Mouse (Mus musculus): ENCODE measurements around the gene Bach2. TPM values are rescaled to one million over a fixed set of nuclear protein-coding genes. Genes with fewer than 3 reads are reported as not detected.
A peak's percentile ranks its signal among the peaks of the same experiment; 100 is the strongest.

The Bach2 gene
- polyA plus RNA-seq, 1 experiment from 2014 or later: 4.8 TPM

DNA sequence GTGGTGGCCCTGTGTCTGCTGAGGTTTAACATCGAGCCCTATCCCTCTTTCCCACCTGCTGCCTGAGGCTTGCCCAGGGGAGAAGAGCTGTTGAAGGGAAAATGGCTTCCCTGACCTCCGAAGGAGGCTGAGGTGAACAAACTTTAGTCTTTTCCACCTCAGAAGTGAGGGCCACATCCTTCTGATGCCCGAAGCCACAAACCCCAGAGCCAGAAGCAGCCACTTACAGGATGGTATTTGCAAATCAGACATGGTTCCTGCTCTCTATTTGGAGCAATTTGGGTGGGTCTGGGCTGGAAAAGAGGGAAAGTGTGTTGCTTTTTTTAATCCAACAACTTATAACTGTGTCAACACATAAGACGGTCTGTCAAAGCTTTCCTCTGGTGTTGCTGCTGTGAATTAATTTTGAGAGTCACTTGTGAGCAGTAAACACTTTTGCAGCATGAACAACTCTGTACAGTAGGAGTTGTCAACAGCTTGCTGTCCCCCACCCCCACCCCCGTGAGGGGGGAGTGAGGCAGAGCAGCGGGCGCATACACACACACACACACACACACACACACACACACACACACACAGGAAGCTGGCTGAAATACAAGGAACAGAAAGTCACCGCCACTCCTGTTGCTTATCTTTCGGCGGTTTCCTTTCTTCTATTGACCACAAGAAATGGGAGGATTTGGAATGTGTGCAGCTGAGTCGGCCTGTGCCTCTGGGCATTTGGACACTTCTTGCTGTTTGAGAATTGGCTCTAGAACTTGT, 149.1 kb downstream of the Bach2 start:
- Histone ChIP-seq H3K27ac (ENCODE audit: low read depth, low read length) (no peak overlapping the region), H3K9me3 (ENCODE audit: control insufficient read depth, low read length) (no peaks in the 10 kb centered on the region), H3K4me1 (replicated peaks; ENCODE audit: control insufficient read depth, insufficient read depth, low read length) (peaks cover 16% of the 10 kb centered on the region), H3K4me2 (peak overlapping the region; percentile 14; the same call in 1 of the 2 replicates), H3K4me3 (ENCODE audit: low read depth, low read length) (no peak overlapping the region), H3K9ac (ENCODE audit: low read depth, low read length) (no peak overlapping the region), H3K27me3 (replicated peaks; ENCODE audit: control insufficient read depth, insufficient read depth, low read length) (no peaks in the 10 kb centered on the region), H3K36me3 (ENCODE audit: control insufficient read depth, insufficient read depth, low read length) (no peaks in the 10 kb centered on the region)
- no peak for DNase-seq (ENCODE audit: low spot score)
- no peak for ATAC-seq (replicated peaks; ENCODE audit: low FRiP score)
- WGBS: 27% methylated on average over 11 of the region's 11 CpGs

DNA sequence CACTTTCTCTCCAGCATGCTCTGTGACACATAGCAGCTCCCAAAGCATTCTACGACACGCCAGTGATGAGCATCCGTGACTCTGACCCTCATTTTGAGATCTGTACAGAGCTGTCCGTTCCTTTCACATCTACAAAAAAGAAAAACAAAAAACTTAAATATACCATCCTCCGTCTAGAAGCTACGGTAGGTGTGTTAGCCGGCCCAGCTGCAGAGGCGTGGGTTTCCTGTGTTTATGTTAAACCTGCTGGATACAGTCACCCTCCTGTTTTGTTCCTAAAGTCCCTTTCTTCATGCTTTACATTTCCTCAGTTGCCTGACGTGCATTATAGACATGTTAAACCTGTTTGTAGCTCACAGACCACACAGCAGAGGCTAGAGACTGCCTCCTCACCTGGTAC, 150.0 kb downstream of the Bach2 start:
- Histone ChIP-seq H3K4me2 (no peak overlapping the region), H3K36me3 (ENCODE audit: control insufficient read depth, insufficient read depth, low read length) (no peaks in the 10 kb centered on the region), H3K9me3 (ENCODE audit: control insufficient read depth, low read length) (no peaks in the 10 kb centered on the region), H3K9ac (ENCODE audit: low read depth, low read length) (no peak overlapping the region), H3K4me1 (replicated peaks; ENCODE audit: control insufficient read depth, insufficient read depth, low read length) (peaks cover 16% of the 10 kb centered on the region), H3K27me3 (replicated peaks; ENCODE audit: control insufficient read depth, insufficient read depth, low read length) (no peaks in the 10 kb centered on the region), H3K27ac (ENCODE audit: low read depth, low read length) (no peak overlapping the region), H3K4me3 (ENCODE audit: low read depth, low read length) (no peak overlapping the region)
- ATAC-seq (replicated peaks; ENCODE audit: low FRiP score) (no peak), DNase-seq (ENCODE audit: low spot score) (no peak)
- WGBS: 68% methylated on average over 9 of the region's 9 CpGs

DNA sequence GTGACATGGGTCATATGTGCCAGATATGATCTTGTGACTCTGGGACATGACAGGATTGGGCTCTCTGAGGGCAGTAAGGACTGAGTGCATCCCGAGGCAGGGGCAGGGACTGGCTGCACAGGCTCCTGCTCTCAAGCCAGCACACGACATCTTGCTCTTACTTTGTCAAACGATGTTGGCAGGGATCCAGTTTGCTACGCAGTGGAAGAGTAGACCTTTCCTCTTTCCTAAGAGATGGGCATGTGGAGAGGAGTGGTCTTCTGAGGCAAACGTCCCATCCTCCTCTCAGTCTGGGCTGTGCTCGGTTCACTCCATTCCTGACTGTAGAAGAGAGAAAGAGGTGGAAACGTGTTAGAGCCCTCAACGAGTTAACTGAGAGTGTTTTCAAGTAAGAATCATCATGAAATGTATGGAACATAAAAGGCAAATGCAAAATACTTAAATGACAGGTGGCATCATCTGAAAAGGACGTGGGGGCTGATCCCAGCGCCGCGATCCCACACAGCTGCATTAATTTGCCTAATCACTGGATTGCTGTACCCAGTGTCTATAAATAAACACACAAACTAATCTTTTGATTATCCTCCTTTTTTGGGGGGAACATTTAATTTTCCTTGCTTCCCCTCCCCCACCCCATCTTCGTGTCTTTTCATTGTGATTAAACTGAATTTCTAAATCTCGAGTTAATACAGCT, 150.7 kb downstream of the Bach2 start:
- H3K4me3 ChIP-seq (ENCODE audit: low read depth, low read length): no peak overlapping the region
- no peaks in the 10 kb centered on the region for H3K36me3 ChIP-seq (ENCODE audit: control insufficient read depth, insufficient read depth, low read length)
- no peak overlapping the region for H3K27ac ChIP-seq (ENCODE audit: low read depth, low read length)
- peaks cover 16% of the 10 kb centered on the region for H3K4me1 ChIP-seq (replicated peaks; ENCODE audit: control insufficient read depth, insufficient read depth, low read length)
- no peak overlapping the region for H3K9ac ChIP-seq (ENCODE audit: low read depth, low read length)
- H3K9me3 ChIP-seq (ENCODE audit: control insufficient read depth, low read length): no peaks in the 10 kb centered on the region
- no peak for DNase-seq (ENCODE audit: low spot score)
- WGBS: 67% methylated on average over 14 of the region's 14 CpGs
- no peak for ATAC-seq (replicated peaks; ENCODE audit: low FRiP score)
- H3K27me3 ChIP-seq (replicated peaks; ENCODE audit: control insufficient read depth, insufficient read depth, low read length): no peaks in the 10 kb centered on the region
- H3K4me2 ChIP-seq: no peak overlapping the region

DNA sequence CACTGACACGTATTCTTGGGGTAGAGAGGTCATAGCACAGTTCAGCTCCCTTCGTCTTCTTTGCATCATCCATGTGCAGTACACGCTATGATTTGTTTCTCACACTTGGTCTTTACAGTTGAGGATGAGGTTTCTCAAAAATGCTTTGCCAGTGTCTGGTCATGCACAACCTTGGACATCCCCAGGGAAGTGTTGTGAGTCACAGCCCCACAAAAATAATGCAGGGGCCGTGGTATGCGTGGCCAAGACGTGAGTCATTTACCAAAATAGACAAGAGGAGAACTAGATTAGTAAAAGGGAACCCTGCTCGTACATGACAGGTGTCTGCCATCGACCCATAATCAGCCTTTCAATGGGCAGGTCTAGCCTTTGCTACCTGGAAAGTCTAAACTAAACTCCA, 152.7 kb downstream of the Bach2 start:
- Histone ChIP-seq H3K4me1 (replicated peaks; ENCODE audit: control insufficient read depth, insufficient read depth, low read length) (peaks cover 13% of the 10 kb centered on the region), H3K27me3 (replicated peaks; ENCODE audit: control insufficient read depth, insufficient read depth, low read length) (no peaks in the 10 kb centered on the region), H3K4me2 (no peak overlapping the region), H3K4me3 (ENCODE audit: low read depth, low read length) (no peak overlapping the region), H3K27ac (ENCODE audit: low read depth, low read length) (no peak overlapping the region), H3K36me3 (ENCODE audit: control insufficient read depth, insufficient read depth, low read length) (no peaks in the 10 kb centered on the region), H3K9me3 (ENCODE audit: control insufficient read depth, low read length) (no peaks in the 10 kb centered on the region), H3K9ac (ENCODE audit: low read depth, low read length) (no peak overlapping the region)
- WGBS: 76% methylated on average over 8 of the region's 8 CpGs
- ATAC-seq (replicated peaks; ENCODE audit: low FRiP score): no peak
- DNase-seq (ENCODE audit: low spot score): no peak

DNA sequence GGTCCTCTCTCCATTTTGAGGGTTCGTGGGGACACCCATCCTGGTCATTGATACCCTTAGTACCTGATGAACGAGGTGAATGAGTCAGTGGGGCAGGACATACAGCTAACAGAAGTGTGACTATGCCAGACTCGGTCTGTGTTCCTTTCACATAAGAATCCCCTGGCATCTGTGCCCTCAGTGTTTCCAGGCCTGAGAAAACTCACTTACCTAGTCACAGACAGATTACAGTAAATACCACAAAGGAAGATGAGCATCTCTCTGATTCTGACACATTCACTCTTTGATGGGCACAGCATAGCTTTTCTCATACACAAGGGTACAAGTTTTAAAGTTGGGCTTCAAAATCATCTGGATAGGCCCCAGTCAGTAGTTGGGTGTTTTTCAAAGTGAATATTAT, 154.6 kb downstream of the Bach2 start:
- Histone ChIP-seq H3K27me3 (replicated peaks; ENCODE audit: control insufficient read depth, insufficient read depth, low read length) (no peaks in the 10 kb centered on the region), H3K36me3 (ENCODE audit: control insufficient read depth, insufficient read depth, low read length) (no peaks in the 10 kb centered on the region), H3K4me3 (ENCODE audit: low read depth, low read length) (no peak overlapping the region), H3K9ac (ENCODE audit: low read depth, low read length) (no peak overlapping the region), H3K4me2 (no peak overlapping the region), H3K4me1 (replicated peaks; ENCODE audit: control insufficient read depth, insufficient read depth, low read length) (peaks cover 5% of the 10 kb centered on the region), H3K27ac (ENCODE audit: low read depth, low read length) (no peak overlapping the region), H3K9me3 (ENCODE audit: control insufficient read depth, low read length) (no peaks in the 10 kb centered on the region)
- ATAC-seq (replicated peaks; ENCODE audit: low FRiP score) (no peak), DNase-seq (ENCODE audit: low spot score) (no peak)
- WGBS: 72% methylated on average over 3 of the region's 3 CpGs

DNA sequence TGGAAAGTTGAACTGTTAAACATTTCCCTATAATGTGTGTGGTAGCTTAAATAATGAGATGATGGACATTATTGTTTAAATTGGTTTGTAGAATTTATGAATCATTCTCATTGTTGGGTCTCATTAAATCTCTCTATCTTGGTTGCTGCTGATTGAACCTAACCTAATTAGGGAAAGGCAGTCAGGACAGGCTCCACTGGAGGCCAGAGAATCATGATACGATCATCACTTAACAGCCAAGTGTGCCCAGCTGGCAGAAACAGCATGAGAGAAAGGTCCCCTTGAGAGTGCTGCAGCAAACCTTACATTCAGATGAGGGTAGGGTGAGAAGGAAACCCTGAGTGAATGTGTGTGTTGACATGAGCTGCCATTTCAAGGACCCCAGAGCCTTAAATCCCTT, 155.3 kb downstream of the Bach2 start:
- H3K9ac ChIP-seq (ENCODE audit: low read depth, low read length): no peak overlapping the region
- DNase-seq (ENCODE audit: low spot score): no peak
- H3K4me1 ChIP-seq (replicated peaks; ENCODE audit: control insufficient read depth, insufficient read depth, low read length): peaks cover 2% of the 10 kb centered on the region; the same call in 1 of the 2 replicates
- no peaks in the 10 kb centered on the region for H3K9me3 ChIP-seq (ENCODE audit: control insufficient read depth, low read length)
- H3K36me3 ChIP-seq (ENCODE audit: control insufficient read depth, insufficient read depth, low read length): no peaks in the 10 kb centered on the region
- H3K4me2 ChIP-seq: no peak overlapping the region
- 81% methylated on average over 1 of the region's 1 CpGs for whole genome bisulfite sequencing
- H3K4me3 ChIP-seq (ENCODE audit: low read depth, low read length): no peak overlapping the region
- H3K27ac ChIP-seq (ENCODE audit: low read depth, low read length): no peak overlapping the region
- ATAC-seq (replicated peaks; ENCODE audit: low FRiP score): no peak
- no peaks in the 10 kb centered on the region for H3K27me3 ChIP-seq (replicated peaks; ENCODE audit: control insufficient read depth, insufficient read depth, low read length)

DNA sequence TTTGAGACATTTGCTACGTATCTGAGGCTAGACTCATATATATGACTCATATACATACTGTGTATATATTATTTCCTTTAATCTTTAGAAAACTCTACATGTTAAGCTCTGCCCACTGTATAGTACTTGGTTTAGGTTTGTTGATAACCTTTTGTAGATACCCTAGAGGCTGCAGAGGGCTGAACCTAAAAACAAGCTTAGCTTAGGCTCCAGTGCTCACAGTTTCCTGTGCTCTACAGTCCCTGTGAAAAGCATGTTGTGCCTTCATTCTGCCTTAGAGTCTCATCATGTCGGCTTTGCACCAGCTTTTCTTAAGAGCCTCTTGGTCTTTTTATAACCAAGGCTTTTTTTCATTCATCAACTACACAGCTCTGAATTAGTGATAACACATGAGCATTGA, 156.2 kb downstream of the Bach2 start:
- ATAC-seq (replicated peaks; ENCODE audit: low FRiP score): no peak
- H3K9ac ChIP-seq (ENCODE audit: low read depth, low read length): no peak overlapping the region
- no peak overlapping the region for H3K4me2 ChIP-seq
- H3K4me3 ChIP-seq (ENCODE audit: low read depth, low read length): no peak overlapping the region
- no peaks in the 10 kb centered on the region for H3K27me3 ChIP-seq (replicated peaks; ENCODE audit: control insufficient read depth, insufficient read depth, low read length)
- no peak for DNase-seq (ENCODE audit: low spot score)
- 77% methylated on average over 2 of the region's 2 CpGs for WGBS
- no peaks in the 10 kb centered on the region for H3K4me1 ChIP-seq (replicated peaks; ENCODE audit: control insufficient read depth, insufficient read depth, low read length)
- H3K36me3 ChIP-seq (ENCODE audit: control insufficient read depth, insufficient read depth, low read length): no peaks in the 10 kb centered on the region
- H3K9me3 ChIP-seq (ENCODE audit: control insufficient read depth, low read length): no peaks in the 10 kb centered on the region
- no peak overlapping the region for H3K27ac ChIP-seq (ENCODE audit: low read depth, low read length)

DNA sequence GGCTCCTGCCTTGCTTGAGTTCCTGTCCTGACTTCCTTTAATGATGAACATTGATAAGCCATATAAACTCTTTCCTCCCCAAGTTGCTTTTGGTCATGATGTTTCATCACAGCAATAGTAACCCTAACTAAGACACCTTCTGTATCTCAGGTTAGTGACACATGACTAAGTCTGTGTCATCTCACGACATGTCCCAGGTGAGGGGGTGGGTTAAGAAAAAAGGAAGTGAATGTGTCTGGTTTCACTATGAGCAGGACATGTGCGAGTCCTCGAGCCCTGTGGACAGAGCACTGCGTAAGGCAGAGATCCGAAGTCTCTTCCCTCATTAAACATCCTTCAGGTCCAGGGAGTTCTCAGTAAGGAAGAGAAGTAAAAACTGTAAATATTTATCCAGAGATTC, 162.9 kb downstream of the Bach2 start:
- 72% methylated on average over 5 of the region's 5 CpGs for WGBS
- no peak for DNase-seq (ENCODE audit: low spot score)
- Histone ChIP-seq H3K4me3 (ENCODE audit: low read depth, low read length) (no peak overlapping the region), H3K9me3 (ENCODE audit: control insufficient read depth, low read length) (no peaks in the 10 kb centered on the region), H3K27ac (ENCODE audit: low read depth, low read length) (no peak overlapping the region), H3K27me3 (replicated peaks; ENCODE audit: control insufficient read depth, insufficient read depth, low read length) (no peaks in the 10 kb centered on the region), H3K4me1 (replicated peaks; ENCODE audit: control insufficient read depth, insufficient read depth, low read length) (no peaks in the 10 kb centered on the region), H3K9ac (ENCODE audit: low read depth, low read length) (no peak overlapping the region), H3K36me3 (ENCODE audit: control insufficient read depth, insufficient read depth, low read length) (no peaks in the 10 kb centered on the region), H3K4me2 (no peak overlapping the region)
- no peak for ATAC-seq (replicated peaks; ENCODE audit: low FRiP score)

DNA sequence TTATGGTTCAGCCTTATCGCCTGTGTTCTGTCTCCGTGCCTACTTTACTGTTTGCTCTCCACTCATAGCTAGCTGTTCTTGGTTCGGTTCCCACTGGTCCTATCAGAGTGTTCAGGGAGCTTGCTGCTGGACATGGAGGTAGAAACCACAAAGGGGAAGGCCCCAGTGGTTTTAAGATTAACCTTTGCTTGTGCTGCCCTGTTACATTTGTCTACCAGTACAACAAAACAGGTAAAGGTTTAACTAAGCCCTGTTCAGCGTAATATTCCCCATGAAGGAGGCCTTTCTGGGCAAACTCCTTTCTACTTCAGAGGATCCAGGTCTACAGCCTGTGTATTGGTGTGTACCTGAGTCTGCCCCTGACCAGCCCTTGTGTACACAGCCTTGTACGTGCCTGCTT, 164.9 kb downstream of the Bach2 start:
- DNase-seq (ENCODE audit: low spot score): no peak
- no peak overlapping the region for H3K4me2 ChIP-seq
- no peak overlapping the region for H3K9ac ChIP-seq (ENCODE audit: low read depth, low read length)
- no peak overlapping the region for H3K4me3 ChIP-seq (ENCODE audit: low read depth, low read length)
- no peaks in the 10 kb centered on the region for H3K9me3 ChIP-seq (ENCODE audit: control insufficient read depth, low read length)
- no peaks in the 10 kb centered on the region for H3K4me1 ChIP-seq (replicated peaks; ENCODE audit: control insufficient read depth, insufficient read depth, low read length)
- no peaks in the 10 kb centered on the region for H3K36me3 ChIP-seq (ENCODE audit: control insufficient read depth, insufficient read depth, low read length)
- WGBS: 74% methylated on average over 5 of the region's 5 CpGs
- H3K27me3 ChIP-seq (replicated peaks; ENCODE audit: control insufficient read depth, insufficient read depth, low read length): no peaks in the 10 kb centered on the region
- H3K27ac ChIP-seq (ENCODE audit: low read depth, low read length): no peak overlapping the region
- no peak for ATAC-seq (replicated peaks; ENCODE audit: low FRiP score)

All from liver, embryonic 11.5 days (tissue).